Mouse (Mus musculus) forebrain, embryonic 16.5 days (tissue): ENCODE measurements at regions not wholly inside any gene's neighbourhood (a gene's known extent, or its start where the extent isn't known, plus 50 kb on each side); places are given as distances from the start of the nearest gene placed in this dataset.

Source experiments
- ATAC-seq: fragments of 200-750 bp; cut with Nextera tagmentation; 2 replicates; pipeline ENCODE4 v1.8.0; 2017; ENCODE audit warnings: mild to moderate bottlenecking, moderate library complexity
- H3K27ac ChIP-seq: fragments of 300-500 bp; sonication (generic); 2 replicates; pipeline ENCODE4 v1.5.1; 2014; ENCODE audit warnings: low read length, control low read depth
- H3K27me3 ChIP-seq: fragments of 300-500 bp; sonication (generic); replicated peaks from 2 replicates; pipeline ENCODE4 v1.6.1; 2014; ENCODE audit warnings: low read length; ENCODE audit not compliant: control insufficient read depth, insufficient read depth
- H3K36me3 ChIP-seq: fragments of 300-500 bp; sonication (generic); 2 replicates; pipeline ENCODE4 v1.6.1; 2014; ENCODE audit not compliant: control insufficient read depth, insufficient read depth
- H3K4me1 ChIP-seq: fragments of 300-500 bp; sonication (generic); replicated peaks from 2 replicates; pipeline ENCODE4 v1.6.1; 2014; ENCODE audit warnings: low read length; ENCODE audit not compliant: control insufficient read depth, insufficient read depth
- H3K4me2 ChIP-seq: fragments of 300-500 bp; sonication (generic); 2 replicates; pipeline ENCODE4 v1.6.1; 2014; ENCODE audit warnings: mild to moderate bottlenecking, low read length, control low read depth
- H3K4me3 ChIP-seq: fragments of 300-500 bp; sonication (generic); replicated peaks from 2 replicates; pipeline ENCODE4 v1.5.1; 2014; ENCODE audit warnings: mild to moderate bottlenecking, low read length, control low read depth
- H3K9ac ChIP-seq: fragments of 300-500 bp; sonication (generic); replicated peaks from 2 replicates; pipeline ENCODE4 v1.6.1; 2014; ENCODE audit warnings: low read depth, low read length, control low read depth
- H3K9me3 ChIP-seq: fragments of 300-500 bp; sonication (generic); 2 replicates; pipeline ENCODE4 v1.6.1; 2016; ENCODE audit warnings: low read length; ENCODE audit not compliant: control insufficient read depth
- WGBS: fragments of 180-500 bp; shearing (Covaris S2); extraction: QIAGEN DNeasy Blood & Tissue Kit; methylation state at CpG from one replicate; pipeline ENCODE4 v1.1.7; 2014; 5-methylcytosine and 5-hydroxymethylcytosine counted together

DNA sequence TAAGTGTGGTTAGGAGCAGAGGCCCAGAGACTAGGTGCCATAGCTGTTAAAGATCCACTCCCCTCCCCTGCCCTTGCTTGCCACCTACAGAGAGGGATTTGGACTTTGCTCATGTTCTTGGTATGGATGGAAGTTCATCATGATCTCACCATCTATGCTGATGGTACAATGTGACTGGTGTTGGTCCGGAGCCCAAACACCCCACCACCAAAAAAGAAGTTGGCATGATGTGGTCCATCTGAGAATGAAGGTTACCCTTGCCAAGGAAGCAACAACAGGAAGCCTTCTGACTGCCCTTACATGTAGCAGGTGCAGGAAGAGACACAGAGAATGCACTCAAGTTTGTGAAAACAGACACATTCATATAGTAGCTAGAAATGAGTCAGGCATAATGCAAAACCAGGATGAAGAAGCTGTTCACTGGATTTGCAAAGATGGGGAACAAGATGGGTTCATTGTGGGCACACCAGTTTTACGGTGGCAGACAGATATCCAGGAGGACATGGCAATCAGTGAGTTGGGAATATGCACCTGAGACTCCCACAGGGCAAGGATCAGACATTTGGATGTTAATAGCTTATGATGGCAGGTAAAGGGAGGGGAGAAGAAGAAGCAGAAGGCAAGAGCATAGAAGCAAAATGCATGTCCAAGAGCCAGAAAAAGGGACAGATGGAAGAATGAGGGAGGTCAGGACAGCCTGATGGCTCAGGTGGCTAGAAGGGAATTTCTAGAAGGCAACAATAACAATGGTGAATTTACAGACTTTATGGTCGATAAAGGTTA lies 420.8 kb downstream of the Prdm2 start:
- Histone ChIP-seq H3K4me2 (no peak overlapping the region), H3K27me3 (no peaks in the 10 kb centered on the region), H3K4me1 (no peaks in the 10 kb centered on the region), H3K9me3 (no peaks in the 10 kb centered on the region), H3K4me3 (no peak overlapping the region), H3K27ac (no peak overlapping the region), H3K36me3 (no peaks in the 10 kb centered on the region), H3K9ac (no peak overlapping the region)
- WGBS = 81% methylated on average over 3 of the region's 3 CpGs
- no peak for ATAC-seq

DNA sequence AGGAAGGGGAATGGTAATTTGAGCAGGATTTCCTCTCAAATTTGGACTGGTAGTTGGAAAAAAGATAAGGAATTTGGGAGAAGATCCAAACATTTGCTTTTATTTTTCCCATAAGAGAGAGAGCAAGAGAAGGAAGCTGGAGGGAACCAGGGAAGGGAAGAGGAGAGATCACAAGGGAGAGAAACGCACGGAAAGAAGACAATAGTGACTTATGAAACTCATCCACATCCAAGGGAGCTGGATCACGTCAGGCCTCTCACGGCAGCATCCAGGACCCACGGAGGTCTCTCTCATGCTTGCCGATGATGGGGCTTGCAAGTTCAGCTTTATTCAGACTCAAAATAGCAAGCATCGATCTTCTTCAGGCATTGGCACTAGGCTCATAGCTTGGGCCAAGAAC lies 423.7 kb downstream of the Prdm2 start:
- WGBS = 86% methylated on average over 7 of the region's 7 CpGs
- Histone ChIP-seq H3K36me3 (no peaks in the 10 kb centered on the region), H3K9me3 (no peaks in the 10 kb centered on the region), H3K4me2 (no peak overlapping the region), H3K27ac (no peak overlapping the region), H3K4me3 (no peak overlapping the region), H3K9ac (no peak overlapping the region), H3K4me1 (no peaks in the 10 kb centered on the region), H3K27me3 (no peaks in the 10 kb centered on the region)
- ATAC-seq = no peak

DNA sequence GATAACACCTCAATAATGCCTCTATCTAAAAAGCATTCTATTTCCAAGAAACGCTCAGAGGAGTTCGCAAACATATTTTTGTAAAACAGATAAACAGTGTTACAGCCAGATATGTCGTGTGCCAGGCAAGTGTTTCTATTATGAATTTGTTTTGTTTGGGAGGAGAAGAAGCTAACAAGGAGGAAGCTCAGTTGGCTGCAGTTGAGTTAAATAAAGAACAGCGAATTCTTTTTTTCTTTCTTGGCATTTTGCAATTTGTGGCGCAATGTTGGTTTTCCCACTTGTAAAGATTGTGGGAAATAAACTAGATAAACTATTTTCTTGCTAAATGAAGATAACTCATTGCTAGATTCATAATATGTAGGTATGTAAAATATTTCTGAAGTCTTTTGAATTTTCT lies 427.4 kb downstream of the Prdm2 start:
- Histone ChIP-seq H3K27ac (no peak overlapping the region), H3K9me3 (no peaks in the 10 kb centered on the region), H3K4me2 (no peak overlapping the region), H3K27me3 (no peaks in the 10 kb centered on the region), H3K9ac (no peak overlapping the region), H3K36me3 (no peaks in the 10 kb centered on the region), H3K4me3 (no peak overlapping the region), H3K4me1 (no peaks in the 10 kb centered on the region)
- no peak for ATAC-seq
- 78% methylated on average over 5 of the region's 5 CpGs for WGBS

DNA sequence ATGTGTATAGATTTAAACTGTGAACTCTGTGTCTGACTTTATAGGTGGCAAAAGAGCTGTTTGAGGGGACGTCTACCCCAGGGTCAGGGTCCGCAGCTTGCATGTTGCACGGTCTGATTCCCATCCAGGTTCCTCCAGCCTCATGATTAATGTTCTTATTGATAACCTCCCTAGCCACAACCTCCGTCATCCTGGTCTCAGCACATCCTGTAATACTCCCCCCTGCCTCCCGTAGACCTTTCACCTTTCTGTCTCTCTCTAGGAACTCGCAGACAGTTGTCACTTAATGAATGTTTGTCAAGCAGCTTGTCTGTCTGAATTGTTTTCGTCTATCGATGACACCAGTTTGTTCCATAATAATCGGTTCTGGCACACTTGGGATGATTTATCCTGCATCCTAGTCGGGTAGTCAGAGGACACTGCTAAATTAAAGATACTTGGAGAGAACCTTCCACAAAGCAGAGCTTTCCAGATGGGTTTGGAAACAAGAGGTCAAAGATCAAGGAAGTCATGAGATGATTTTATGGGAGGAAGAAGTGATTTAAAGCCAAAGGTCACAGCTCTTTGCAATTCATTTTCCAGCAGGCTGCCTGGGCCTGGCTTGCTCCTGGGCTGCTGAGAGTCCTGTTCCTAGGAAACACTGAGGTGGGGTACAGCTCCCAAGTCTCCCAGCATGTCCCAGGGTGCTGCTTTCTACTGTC lies 435.9 kb downstream of the Prdm2 start:
- no peak overlapping the region for H3K4me2 ChIP-seq
- H3K36me3 ChIP-seq = no peaks in the 10 kb centered on the region
- ATAC-seq = no peak
- H3K4me3 ChIP-seq = no peak overlapping the region
- no peaks in the 10 kb centered on the region for H3K27me3 ChIP-seq
- WGBS = 89% methylated on average over 10 of the region's 10 CpGs
- H3K27ac ChIP-seq = no peak overlapping the region
- H3K9ac ChIP-seq = no peak overlapping the region
- no peaks in the 10 kb centered on the region for H3K9me3 ChIP-seq
- peaks cover 22% of the 10 kb centered on the region for H3K4me1 ChIP-seq

DNA sequence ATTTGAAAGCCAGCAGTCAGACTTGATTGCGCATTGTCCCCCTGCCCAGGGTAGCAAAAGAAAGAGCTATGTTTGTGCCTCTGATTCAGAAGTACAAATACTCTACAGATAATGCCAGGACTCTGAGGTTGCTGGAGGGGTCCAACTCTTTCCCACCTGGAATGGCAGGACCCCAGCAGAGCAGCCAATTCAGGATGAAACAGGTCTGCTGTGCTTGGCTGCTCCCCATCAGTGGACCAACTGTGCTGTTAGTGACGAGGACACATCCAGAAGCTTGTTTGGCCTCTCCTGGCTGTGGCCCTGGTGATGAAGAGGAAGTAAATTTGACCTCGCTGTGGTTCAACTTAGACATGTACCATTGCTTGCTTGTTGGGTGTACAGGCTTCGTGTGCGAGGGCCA lies 437.8 kb downstream of the Prdm2 start:
- no peak for ATAC-seq
- no peak overlapping the region for H3K9ac ChIP-seq
- H3K4me2 ChIP-seq = no peak overlapping the region
- H3K27me3 ChIP-seq = no peaks in the 10 kb centered on the region
- 89% methylated on average over 5 of the region's 5 CpGs for WGBS
- no peaks in the 10 kb centered on the region for H3K9me3 ChIP-seq
- H3K4me3 ChIP-seq = no peak overlapping the region
- H3K36me3 ChIP-seq = no peaks in the 10 kb centered on the region
- H3K27ac ChIP-seq = no peak overlapping the region
- peaks cover 26% of the 10 kb centered on the region for H3K4me1 ChIP-seq

DNA sequence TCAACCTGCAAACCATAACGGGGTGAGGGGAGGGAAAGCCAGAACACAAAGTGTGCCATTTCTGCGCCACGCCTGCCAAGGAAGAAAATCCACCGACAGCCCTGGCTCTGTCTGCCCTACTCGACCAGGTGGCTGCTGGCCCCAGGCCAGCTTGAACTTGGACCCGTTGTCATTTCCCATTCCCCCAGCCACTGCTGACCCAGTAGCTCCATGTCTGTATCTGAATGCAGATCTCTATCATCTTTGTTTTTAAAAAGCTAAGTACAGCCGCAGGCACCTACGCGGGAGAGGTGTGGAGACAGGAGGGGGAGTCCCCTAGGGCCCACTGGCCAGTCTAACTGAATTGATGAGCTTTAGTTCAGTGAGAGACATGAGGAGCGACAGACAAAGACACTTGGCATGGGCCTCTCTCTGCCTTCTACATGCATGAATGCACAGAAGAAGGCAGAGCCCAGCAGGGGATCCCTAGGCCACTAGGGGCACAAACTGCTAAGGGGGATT lies 439.1 kb downstream of the Prdm2 start:
- Histone ChIP-seq H3K4me2 (peak overlapping the region; percentile 27), H3K9ac (0 out of 2 replicates have a peak overlapping the region, but pooled peaks have one; percentile 18), H3K27ac (peak overlapping the region; percentile 71), H3K27me3 (no peaks in the 10 kb centered on the region), H3K36me3 (no peaks in the 10 kb centered on the region), H3K4me3 (no peak overlapping the region), H3K4me1 (peaks cover 26% of the 10 kb centered on the region), H3K9me3 (no peaks in the 10 kb centered on the region)
- peak; percentile 16; the same call in 1 of the 2 replicates for ATAC-seq
- WGBS = 14% methylated on average over 10 of the region's 10 CpGs

DNA sequence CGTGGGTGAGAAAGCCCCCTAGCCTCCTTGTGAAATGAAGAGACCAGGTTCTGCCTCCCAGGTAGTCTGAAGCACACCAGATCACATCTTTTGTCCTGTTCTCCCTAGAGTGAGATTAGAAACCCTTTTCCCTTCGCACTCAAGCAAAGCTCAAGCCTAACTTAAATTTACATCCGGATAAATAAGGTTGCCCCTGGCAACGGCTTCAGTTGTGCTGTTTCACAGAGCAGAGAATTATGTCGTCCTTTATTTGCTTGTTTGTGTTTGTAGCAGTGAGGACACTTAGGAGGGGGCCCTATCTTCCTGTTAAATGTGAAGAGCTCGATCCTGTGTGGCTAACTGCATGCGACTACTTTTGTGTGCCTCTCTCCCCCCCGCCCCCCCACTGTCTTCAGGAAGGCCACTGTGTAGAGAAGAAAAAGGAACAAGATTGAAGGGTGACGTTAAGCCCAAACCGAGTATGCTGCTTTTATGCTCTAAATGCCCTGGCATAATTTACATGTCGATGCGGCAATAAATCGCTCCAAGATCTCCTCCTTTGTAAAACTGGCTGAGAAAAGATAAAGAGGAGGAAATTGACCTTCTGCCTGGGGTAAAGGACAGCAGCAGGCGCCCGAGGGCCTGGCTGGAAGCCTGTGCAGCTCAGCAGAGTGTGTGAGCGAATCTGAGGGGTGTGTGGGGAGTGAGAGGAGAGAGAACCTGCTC lies 439.9 kb downstream of the Prdm2 start:
- H3K27ac ChIP-seq = peak overlapping the region; percentile 71
- peaks cover 26% of the 10 kb centered on the region for H3K4me1 ChIP-seq
- no peaks in the 10 kb centered on the region for H3K9me3 ChIP-seq
- H3K4me3 ChIP-seq = no peak overlapping the region
- H3K27me3 ChIP-seq = no peaks in the 10 kb centered on the region
- H3K36me3 ChIP-seq = no peaks in the 10 kb centered on the region
- no peak overlapping the region; the same call in none of the 2 replicates for H3K9ac ChIP-seq
- peak; percentile 75 for ATAC-seq
- WGBS = 3% methylated on average over 16 of the region's 16 CpGs
- H3K4me2 ChIP-seq = peak overlapping the region; percentile 27

DNA sequence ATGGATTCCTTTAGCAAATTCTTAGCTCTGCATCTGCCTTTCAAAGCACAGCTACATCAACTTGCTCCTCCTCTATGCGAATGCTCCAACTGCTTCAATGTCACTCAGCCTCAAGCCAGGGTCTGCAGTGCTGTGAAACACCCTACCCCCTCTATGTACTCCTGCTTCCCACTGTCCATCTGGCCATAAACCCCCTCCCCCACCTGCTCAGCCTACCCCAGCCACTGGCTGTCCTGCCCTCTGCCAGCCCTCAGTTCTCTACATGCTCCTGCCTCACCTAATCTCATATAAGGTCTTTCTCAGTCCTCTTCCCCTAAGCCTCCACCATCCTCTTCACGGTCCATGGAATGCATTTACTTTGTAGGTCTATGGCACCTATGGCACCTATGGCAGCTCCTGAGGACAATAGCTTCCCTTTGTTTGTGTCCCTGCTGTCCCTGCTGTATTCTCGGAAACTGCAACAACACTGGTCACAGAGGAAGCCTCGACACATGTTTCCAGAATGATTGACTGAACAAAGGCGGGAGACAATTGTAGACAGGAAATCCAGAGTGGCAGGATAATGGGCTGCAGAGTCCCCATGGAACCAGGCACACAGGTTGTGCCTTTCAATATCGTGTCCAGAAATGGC lies 441.2 kb downstream of the Prdm2 start:
- H3K4me2 ChIP-seq = no peak overlapping the region
- H3K4me1 ChIP-seq = peaks cover 26% of the 10 kb centered on the region
- H3K27me3 ChIP-seq = no peaks in the 10 kb centered on the region
- no peaks in the 10 kb centered on the region for H3K9me3 ChIP-seq
- ATAC-seq = no peak
- no peaks in the 10 kb centered on the region for H3K36me3 ChIP-seq
- no peak overlapping the region for H3K27ac ChIP-seq
- no peak overlapping the region for H3K9ac ChIP-seq
- WGBS = 34% methylated on average over 6 of the region's 6 CpGs
- H3K4me3 ChIP-seq = no peak overlapping the region

DNA sequence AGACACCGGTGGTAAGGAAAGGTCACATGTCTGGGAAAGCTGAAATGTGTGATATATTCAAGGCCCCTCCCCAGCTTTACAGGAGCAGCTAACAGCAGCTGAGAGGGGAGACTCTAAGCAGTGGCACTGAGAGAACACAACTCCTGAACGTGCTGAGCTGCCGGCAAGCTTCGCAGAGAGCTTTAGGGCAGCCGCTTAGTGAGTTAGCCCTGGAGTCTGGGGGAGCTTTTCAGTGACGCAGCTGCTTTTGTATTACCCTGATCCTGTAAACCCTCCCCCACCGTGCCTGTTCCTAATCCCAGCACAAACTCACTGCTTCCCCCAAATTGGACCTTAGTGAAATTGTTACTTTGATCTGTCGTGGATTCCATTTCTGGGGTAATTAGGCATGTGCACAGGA lies 442.6 kb downstream of the Prdm2 start:
- H3K9ac ChIP-seq = no peak overlapping the region
- no peaks in the 10 kb centered on the region for H3K9me3 ChIP-seq
- H3K4me2 ChIP-seq = no peak overlapping the region
- H3K4me3 ChIP-seq = no peak overlapping the region
- H3K36me3 ChIP-seq = no peaks in the 10 kb centered on the region
- 4% methylated on average over 8 of the region's 8 CpGs for WGBS
- H3K4me1 ChIP-seq = peaks cover 26% of the 10 kb centered on the region
- no peaks in the 10 kb centered on the region for H3K27me3 ChIP-seq
- H3K27ac ChIP-seq = no peak overlapping the region
- ATAC-seq = no peak
